32 mouse cellular contexts compared by ENCODE assay signal in the genomic region with DNA sequence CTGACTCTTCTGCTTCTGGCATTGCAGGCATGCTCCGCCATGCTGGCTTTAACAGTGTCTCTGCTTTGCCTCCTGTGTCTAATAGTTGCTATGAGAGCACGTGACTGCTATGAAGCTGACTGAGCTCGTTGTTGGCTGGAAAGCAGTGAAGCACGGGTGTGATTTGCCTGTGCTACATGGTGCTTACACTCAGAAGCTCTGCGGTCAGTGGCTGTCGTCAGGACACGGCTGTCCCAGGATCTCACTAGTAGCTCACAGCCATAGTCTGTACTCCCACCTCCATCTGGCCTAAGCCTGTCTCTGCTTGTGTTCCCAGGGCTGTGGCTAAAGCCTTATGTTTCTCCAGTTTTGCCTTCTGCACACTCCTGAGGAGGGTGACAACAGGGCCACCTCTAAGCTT. TPM values are rescaled to one million over a fixed set of nuclear protein-coding genes. Genes with fewer than 3 reads are reported as not detected.
DNase-seq lines count a peak whose midpoint lies in the region; ATAC-seq lines count a peak whose summit lies in the region.
"Had no signal": no experiment of that assay in that cellular context is flagged by ENCODE, and none has a peak within 500 bp of the region (broad histone marks: within the 10 kb centered on the region; RNA-seq: fewer than 3 reads in every experiment).

No protein-coding gene starts in this region.

- 91% methylated on average over 7 of the region's 7 CpGs for WGBS in liver, embryonic 12.5 days (ENCODE audit: insufficient replicate concordance)
- 83% methylated on average over 7 of the region's 7 CpGs for WGBS in liver, embryonic 16.5 days (ENCODE audit: insufficient replicate concordance)
- 91% methylated on average over 7 of the region's 7 CpGs for WGBS in midbrain, embryonic 14.5 days

- H3K9me3 ChIP-seq in liver, embryonic 12.5 days (replicated peaks), result no peaks in the 10 kb centered on the region
- H3K9me3 ChIP-seq in liver, embryonic 16.5 days (replicated peaks; ENCODE audit: control insufficient read depth, low read length), result no peaks in the 10 kb centered on the region
- H3K9me3 ChIP-seq in midbrain, embryonic 14.5 days (ENCODE audit: control insufficient read depth, low read length), result no peaks in the 10 kb centered on the region
- H3K9me3 ChIP-seq: G1E; hindbrain, embryonic 10.5 days; intestine, embryonic 15.5 days; limb, embryonic 13.5 days; megakaryocyte, embryonic 14.5 days; midbrain, embryonic 13.5 days had no signal

- no peak overlapping the region for H3K4me2 ChIP-seq in liver, embryonic 12.5 days
- H3K4me2 ChIP-seq in liver, embryonic 16.5 days (ENCODE audit: low read depth, low read length), result no peak overlapping the region
- no peak overlapping the region for H3K4me2 ChIP-seq in midbrain, embryonic 14.5 days (ENCODE audit: low read length)
- H3K4me2 ChIP-seq: heart, embryonic 11.5 days; intestine, embryonic 15.5 days; limb, embryonic 13.5 days; lung, embryonic 14.5 days; midbrain, embryonic 13.5 days had no signal

- H3K4me1 ChIP-seq in liver, embryonic 12.5 days, result peaks cover 92% of the 10 kb centered on the region
- H3K4me1 ChIP-seq in liver, embryonic 16.5 days (ENCODE audit: control insufficient read depth, low read depth, low read length), result peaks cover 60% of the 10 kb centered on the region
- H3K4me1 ChIP-seq in midbrain, embryonic 14.5 days (ENCODE audit: control insufficient read depth, insufficient read depth, low read length), result no peaks in the 10 kb centered on the region
- H3K4me1 ChIP-seq: hindbrain, embryonic 10.5 days; intestine, embryonic 15.5 days; limb, embryonic 13.5 days; midbrain, embryonic 13.5 days had no signal

- no peak overlapping the region for H3K9ac ChIP-seq in liver, embryonic 12.5 days
- no peak overlapping the region for H3K9ac ChIP-seq in liver, embryonic 16.5 days (ENCODE audit: low read depth, low read length)
- H3K9ac ChIP-seq in midbrain, embryonic 14.5 days (replicated peaks; ENCODE audit: low read length), result no peak overlapping the region
- H3K9ac ChIP-seq: intestine, embryonic 15.5 days; limb, embryonic 13.5 days; lung, embryonic 14.5 days; midbrain, embryonic 13.5 days had no signal

- H3K27ac ChIP-seq in liver, embryonic 12.5 days, result peak overlapping the region; percentile 72
- peak overlapping the region; percentile 9; the same call in 1 of the 2 replicates for H3K27ac ChIP-seq in liver, embryonic 16.5 days (ENCODE audit: low read length)
- no peak overlapping the region for H3K27ac ChIP-seq in midbrain, embryonic 14.5 days (replicated peaks; ENCODE audit: low read depth, low read length)
- H3K27ac ChIP-seq: hindbrain, embryonic 10.5 days; limb, embryonic 13.5 days; midbrain, embryonic 13.5 days had no signal

- no peaks in the 10 kb centered on the region for H3K27me3 ChIP-seq in liver, embryonic 12.5 days (replicated peaks)
- H3K27me3 ChIP-seq in liver, embryonic 16.5 days (ENCODE audit: control insufficient read depth, insufficient read depth, low read depth, low read length), result no peaks in the 10 kb centered on the region
- H3K27me3 ChIP-seq in midbrain, embryonic 14.5 days (ENCODE audit: control insufficient read depth, insufficient read depth, low read length), result no peaks in the 10 kb centered on the region
- H3K27me3 ChIP-seq: intestine, embryonic 15.5 days; limb, embryonic 13.5 days; megakaryocyte, embryonic 14.5 days; midbrain, embryonic 13.5 days; Patski had no signal

- DNase-seq in cerebellum, adult 18-20 months, result peak; percentile 22 to 23
- no peak for DNase-seq in cerebellum, postnatal 10 days
- DNase-seq in liver, result no peak
- peak; percentile 72 to 77 for DNase-seq in B cell, adult 2 months
- DNase-seq in lung, postnatal 14 days, result no peak
- DNase-seq in midbrain, embryonic 14.5 days, result no peak
- DNase-seq: adrenal gland, adult 2 months; embryo, embryonic 11 days; gastrocnemius, postnatal 10 days; kidney, adult 8-10 months; kidney, postnatal 10 days; lung, embryonic 14.5 days; lung, postnatal 36 days; right cerebral cortex, postnatal 14 days; thymus, adult 18-20 months; thymus, postnatal 36 days had no signal

- ATAC-seq in liver, embryonic 12.5 days, result no peak
- no peak for ATAC-seq in liver, embryonic 16.5 days (ENCODE audit: low read depth)
- no peak for ATAC-seq in midbrain, embryonic 14.5 days (ENCODE audit: low FRiP score, low TSS enrichment)
- ATAC-seq: forebrain, embryonic 14.5 days; midbrain, embryonic 13.5 days; Patski had no signal

- H3K4me3 ChIP-seq in liver, embryonic 12.5 days, result no peak overlapping the region
- no peak overlapping the region for H3K4me3 ChIP-seq in liver, embryonic 16.5 days (ENCODE audit: low read depth, low read length)
- H3K4me3 ChIP-seq in midbrain, embryonic 14.5 days (replicated peaks; ENCODE audit: low read depth, low read length), result no peak overlapping the region
- H3K4me3 ChIP-seq: hindbrain, embryonic 10.5 days; intestine, embryonic 15.5 days; limb, embryonic 13.5 days; megakaryocyte, embryonic 14.5 days; midbrain, embryonic 13.5 days had no signal

- peaks cover 92% of the 10 kb centered on the region for H3K36me3 ChIP-seq in liver, embryonic 12.5 days
- peaks cover 26% of the 10 kb centered on the region for H3K36me3 ChIP-seq in liver, embryonic 16.5 days (ENCODE audit: control insufficient read depth, insufficient read depth)
- H3K36me3 ChIP-seq in midbrain, embryonic 14.5 days (ENCODE audit: control insufficient read depth, insufficient read depth, low read length), result peaks cover 60% of the 10 kb centered on the region

RNA-seq across cellular contexts. Expression of a gene that starts 17.6 kb away (rescaled TPM):
- 6.4 and 7.5 TPM in 2 replicates for polyA plus RNA-seq in liver, embryonic 12.5 days (2016; fragmentation: Nextera tagmentation; extraction: Ambion mirVana)
- polyA plus RNA-seq in liver, embryonic 16.5 days (2015; fragmentation: Nextera tagmentation; extraction: Ambion mirVana), result 3.2 and 3.6 TPM in 2 replicates
- 88.5 and 100.0 TPM in 2 replicates for polyA plus RNA-seq in midbrain, embryonic 14.5 days (2014; fragmentation: Nextera tagmentation; extraction: Ambion mirVana)
- polyA plus RNA-seq: G1E had no signal

RNA-seq across cellular contexts. Expression of a gene that starts 37.6 kb away (rescaled TPM):
- polyA plus RNA-seq in liver, embryonic 12.5 days (2016; fragmentation: Nextera tagmentation; extraction: Ambion mirVana), result 69.3 TPM in 2 replicates
- polyA plus RNA-seq in liver, embryonic 16.5 days (2015; fragmentation: Nextera tagmentation; extraction: Ambion mirVana), result 27.2 and 28.6 TPM in 2 replicates
- 28.1 and 30.2 TPM in 2 replicates for polyA plus RNA-seq in midbrain, embryonic 14.5 days (2014; fragmentation: Nextera tagmentation; extraction: Ambion mirVana)

RNA-seq across cellular contexts. Expression of a gene that starts 41.6 kb away (rescaled TPM):
- 57.9 and 60.0 TPM in 2 replicates for polyA plus RNA-seq in liver, embryonic 12.5 days (2016; fragmentation: Nextera tagmentation; extraction: Ambion mirVana)
- polyA plus RNA-seq in liver, embryonic 16.5 days (2015; fragmentation: Nextera tagmentation; extraction: Ambion mirVana), result 34.5 and 36.0 TPM in 2 replicates
- polyA plus RNA-seq in midbrain, embryonic 14.5 days (2014; fragmentation: Nextera tagmentation; extraction: Ambion mirVana), result 73.8 and 84.3 TPM in 2 replicates

RNA-seq across cellular contexts. Expression of a gene that starts 50.1 kb away (rescaled TPM):
- polyA plus RNA-seq in liver, embryonic 12.5 days (2016; fragmentation: Nextera tagmentation; extraction: Ambion mirVana), result not detected in 2 replicates
- not detected in 2 replicates for polyA plus RNA-seq in liver, embryonic 16.5 days (2015; fragmentation: Nextera tagmentation; extraction: Ambion mirVana)
- not detected in 2 replicates for polyA plus RNA-seq in midbrain, embryonic 14.5 days (2014; fragmentation: Nextera tagmentation; extraction: Ambion mirVana)
- polyA plus RNA-seq: adrenal gland, adult 2 months; embryonic facial prominence, embryonic 14.5 days; forebrain, embryonic 14.5 days; G1E; heart, embryonic 11.5 days; heart, postnatal 0 days; hindbrain, embryonic 10.5 days; hindbrain, embryonic 16.5 days; intestine, embryonic 15.5 days; limb, embryonic 13.5 days; lung, embryonic 14.5 days; midbrain, embryonic 13.5 days; neural tube, embryonic 11.5 days; Patski; stomach, embryonic 16.5 days had no signal

Comparison
In these comparisons a context has a peak if more than half of its experiments do, and no peak if none do; other contexts are left out.
1. DNase-seq: peak in cerebellum, adult 18-20 months (2 of 2) and B cell, adult 2 months (2 of 2); none in cerebellum, postnatal 10 days (0 of 2), liver (single experiment), lung, postnatal 14 days (single experiment) and midbrain, embryonic 14.5 days (single experiment).
2. RNA of a gene that starts 17.6 kb away (polyA plus RNA-seq): 88.5 to 100.0 TPM in midbrain, embryonic 14.5 days; 6.4 to 7.5 TPM in liver, embryonic 12.5 days and 3.2 to 3.6 TPM in liver, embryonic 16.5 days; every median in the first group is over 10 times any median in the second.